Mouse (Mus musculus): ENCODE measurements around the gene Adgrb2. TPM values are rescaled to one million over a fixed set of nuclear protein-coding genes. Genes with fewer than 3 reads are reported as not detected.
A peak's percentile ranks its signal among the peaks of the same experiment; 100 is the strongest.

The Adgrb2 gene
- total RNA-seq (2021) = 100 to 1,000 TPM; 390 to 419 TPM
- long read RNA-seq, full-length matches to known transcripts = 6 of 168 reads
- long read RNA-seq, partial matches to known transcripts = 122 of 168 reads
- long read RNA-seq, other reads (novel, unspliced or antisense) = 40 of 168 reads

DNA sequence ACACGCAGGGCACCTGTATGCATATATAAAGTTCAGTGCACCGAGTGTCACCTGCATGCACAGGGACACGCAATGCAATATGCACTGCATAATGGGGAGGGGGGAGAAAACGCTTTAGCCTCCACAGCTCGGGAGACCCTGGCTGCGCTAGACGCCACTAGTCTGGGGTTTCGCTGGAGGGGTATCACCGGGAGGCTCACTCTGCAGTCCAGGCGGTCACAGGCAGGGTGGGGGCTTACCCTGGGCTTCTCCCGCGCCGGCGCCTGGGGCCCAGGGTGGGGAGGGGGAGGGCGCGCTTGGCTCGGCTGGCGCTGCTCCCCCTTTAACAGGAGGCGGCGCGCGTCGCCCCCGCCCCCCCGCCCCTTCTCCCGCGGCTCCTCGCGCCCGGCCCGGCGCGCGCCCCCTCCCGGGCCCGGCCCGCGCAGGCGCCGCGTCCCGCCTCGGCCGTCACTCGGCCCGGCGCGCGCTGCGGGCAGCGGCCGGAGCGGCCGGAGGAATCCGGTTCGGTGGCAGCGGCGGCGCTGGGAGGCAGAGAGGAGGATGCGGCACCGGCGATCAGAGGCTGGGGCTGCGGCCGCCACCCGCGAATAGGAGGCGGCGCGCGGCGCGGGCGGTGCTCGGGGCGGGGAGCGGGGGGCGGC lies at the start of gene Adgrb2:
Adgrb2 (plus strand) TSS at position 450 of the 641 bp plus-strand sequence.
- peak; percentile 58 to 70 for DNase-seq (ENCODE audit: low spot score in 2 of 2)

DNA sequence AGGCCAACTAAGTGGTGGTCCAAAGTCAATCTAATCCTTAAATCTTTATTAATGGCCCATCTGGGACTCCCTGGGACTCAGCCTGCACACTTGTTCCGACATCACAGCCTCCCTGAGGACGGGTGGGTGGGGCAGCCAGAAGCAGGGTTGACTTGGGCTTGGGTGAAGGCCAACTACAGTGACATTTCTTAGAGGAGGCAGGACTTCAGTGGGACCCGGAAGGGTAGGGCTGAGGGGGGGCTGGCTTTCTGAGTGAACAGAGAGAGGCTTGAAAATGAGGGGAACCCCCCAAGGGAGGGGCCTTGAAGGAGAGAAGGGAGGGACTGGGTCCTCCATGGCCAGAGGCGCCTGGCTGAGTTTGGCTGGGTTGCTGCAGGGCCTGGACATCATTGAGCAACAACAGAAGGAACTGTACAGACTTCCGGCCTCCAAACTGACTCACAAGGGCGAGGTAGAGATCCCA lies 33.3 kb upstream of the Adgrb2 start:
- no peak for DNase-seq (ENCODE audit: low spot score in 2 of 2)

DNA sequence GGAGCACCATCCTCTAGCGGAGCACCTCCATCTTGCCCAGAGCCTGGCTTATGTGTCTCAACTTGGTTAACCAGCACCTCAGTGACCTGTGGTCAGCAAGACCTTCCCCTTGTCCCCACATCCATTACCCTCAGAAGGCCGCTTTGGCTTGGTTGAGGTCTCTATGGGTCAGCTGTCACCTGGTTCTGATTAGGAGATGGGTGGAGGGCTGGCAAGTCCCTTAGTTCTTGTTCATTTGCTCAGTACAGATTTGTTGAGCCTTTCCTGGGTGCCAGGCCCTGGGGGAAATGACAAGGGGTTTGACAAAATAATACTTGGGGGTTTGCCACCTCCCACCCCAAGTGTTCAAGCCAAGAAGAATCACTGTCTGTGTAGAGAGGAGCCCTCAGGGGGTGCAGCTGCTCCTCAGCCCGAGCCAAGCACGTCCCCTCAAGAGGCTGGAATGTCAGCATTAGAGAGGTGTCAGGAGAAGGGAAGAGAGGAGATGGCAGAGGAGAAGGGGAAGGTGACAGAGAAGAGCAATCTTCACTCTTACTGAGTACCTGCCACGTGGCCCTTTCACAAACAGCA lies 32.3 kb upstream of the Adgrb2 start:
- no peak for DNase-seq (ENCODE audit: low spot score in 2 of 2)

DNA sequence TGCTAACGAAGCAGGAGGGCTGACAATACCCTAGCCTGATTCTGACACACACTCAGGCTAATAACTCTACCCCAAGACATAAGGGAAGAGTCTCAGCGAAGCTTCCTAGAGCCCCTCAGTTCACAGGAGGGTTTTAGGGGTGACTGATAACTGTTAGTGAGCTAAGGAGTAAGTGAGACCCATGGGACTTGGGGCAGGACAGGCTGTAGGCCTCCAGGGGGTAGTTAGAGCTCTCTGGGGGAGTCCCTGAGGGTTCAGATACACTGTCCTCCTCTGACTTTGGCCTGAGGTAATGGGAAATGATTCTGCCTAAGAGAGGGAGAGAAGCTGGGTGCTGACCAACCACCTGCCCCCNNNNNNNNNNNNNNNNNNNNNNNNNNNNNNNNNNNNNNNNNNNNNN lies 30.1 kb upstream of the Adgrb2 start:
- no peak for DNase-seq (ENCODE audit: low spot score in 2 of 2)

DNA sequence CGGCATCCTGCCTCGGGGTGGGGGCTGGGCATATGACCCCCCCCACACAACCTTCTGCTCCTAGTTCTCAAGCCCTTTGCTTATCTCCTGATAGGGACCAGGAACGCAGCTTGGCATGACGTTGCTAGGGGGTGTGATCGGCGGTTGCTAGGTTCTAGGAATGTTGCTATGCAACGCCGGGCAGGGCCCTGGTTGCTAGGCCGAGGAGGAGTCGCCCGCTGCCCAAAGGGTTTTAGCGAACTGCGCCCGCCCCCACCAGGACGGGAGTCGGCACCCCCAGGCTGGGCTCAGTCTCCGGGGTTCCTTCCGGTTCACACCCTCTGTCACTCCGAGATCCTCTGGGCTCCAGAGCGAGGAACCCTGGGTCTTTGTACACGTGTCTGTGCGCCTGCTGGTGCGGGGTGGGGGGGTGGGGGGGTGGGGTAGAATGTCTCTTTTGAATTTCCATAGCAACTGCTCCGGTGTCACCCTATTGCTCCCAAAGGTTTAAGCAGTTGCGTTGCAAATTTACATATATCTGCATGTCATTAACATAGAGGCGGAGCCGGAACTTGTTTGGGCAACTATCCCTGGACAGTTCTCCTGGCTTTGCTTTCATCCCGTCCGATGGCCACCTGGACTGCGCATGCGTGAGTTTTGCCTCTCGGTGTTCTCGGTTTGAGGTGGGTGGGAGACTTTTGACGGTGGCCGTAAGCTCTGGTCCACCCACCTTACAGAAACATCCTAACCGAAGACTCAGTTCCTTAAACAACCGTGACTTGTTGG lies 24.3 kb upstream of the Adgrb2 start:
- peak; percentile 80 to 84 for DNase-seq (ENCODE audit: low spot score in 2 of 2)

DNA sequence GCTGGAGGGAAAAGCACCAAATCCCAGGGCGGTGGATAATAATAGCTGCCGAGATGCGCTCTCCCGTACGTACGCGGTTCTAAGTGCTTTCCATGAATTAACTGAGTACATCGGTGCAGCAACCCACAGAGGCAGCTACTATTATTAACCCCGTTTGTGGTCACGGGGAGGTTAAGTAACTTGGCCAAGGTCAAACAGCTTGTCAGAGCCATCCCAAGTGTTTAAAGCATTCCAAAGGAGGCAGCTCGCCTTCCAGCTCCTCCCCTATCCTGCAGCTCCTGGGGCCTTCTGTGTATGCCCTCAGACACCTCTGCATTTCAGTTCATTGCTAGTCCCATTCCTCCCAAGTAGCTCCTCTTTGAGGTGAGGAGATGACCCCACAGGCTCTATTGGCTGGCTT lies 19.4 kb upstream of the Adgrb2 start:
- no peak for DNase-seq (ENCODE audit: low spot score in 2 of 2)

DNA sequence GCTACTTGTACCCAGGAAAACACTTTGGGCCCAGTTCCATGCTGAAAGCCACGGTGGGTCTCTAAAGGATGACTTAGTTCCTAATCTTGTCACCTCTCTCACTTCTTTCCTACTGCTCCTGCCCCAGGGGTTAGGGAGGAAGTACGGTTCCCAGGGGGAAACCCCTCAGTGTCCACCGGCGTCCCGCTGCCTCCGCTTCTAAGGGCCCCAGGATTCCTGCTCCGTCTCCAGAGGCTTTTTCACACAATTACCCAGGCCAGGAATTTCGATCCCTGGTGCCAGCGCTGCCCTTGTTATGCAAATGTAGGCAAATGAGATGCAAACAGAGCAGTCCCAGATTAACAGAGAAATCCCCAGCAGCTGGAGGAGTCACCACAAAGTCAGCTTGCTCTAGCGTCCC lies 18.5 kb upstream of the Adgrb2 start:
- DNase-seq (ENCODE audit: low spot score in 2 of 2) = peak in 1 of 2 experiments; percentile 62

DNA sequence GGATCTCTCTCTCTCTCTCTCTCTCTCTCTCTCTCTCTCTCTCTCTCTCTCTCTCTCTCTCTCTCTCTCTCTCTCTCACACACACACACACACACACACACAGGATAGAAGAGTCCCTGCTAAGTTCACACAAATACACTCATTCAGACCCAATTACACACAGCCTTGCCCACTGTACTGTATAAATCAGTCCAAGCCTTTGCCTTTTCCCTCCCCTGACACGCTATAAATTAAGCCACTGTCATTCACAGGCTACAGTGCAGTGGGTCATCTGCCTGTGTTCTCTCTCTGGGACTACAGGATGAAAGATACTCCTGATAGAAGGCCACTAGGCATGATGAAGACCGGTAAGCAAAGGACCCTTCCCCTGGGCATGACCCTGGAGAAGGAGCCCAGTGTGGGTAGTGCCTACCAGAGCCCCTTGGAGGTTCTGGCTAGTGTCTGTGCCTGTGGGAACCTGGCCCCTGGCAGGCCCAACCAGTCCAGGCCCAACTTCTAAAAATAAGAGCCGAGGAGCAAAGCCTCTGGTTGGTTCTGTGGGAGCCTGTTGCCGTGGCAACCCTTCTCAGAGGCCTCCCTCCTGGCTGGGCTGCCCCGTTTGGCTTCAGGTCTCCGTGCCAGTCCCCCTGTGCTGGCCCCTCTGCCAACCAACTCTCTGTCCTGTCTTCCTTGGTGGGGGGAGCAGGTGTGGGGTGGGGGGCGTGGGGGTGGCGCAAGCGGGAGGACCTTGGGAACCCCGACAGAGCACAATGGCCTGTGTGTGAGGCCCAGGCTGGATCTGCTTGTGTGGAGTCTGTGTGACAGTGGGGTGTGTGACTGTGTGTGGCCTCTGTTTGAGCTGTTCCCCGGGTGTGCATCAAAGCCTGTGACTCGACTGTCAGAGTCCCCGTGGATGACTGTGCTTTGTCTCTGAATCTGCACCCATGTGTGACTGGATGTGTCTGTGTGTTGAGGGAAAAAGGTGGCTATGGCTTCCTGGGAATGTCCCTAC lies 17.4 kb upstream of the Adgrb2 start:
- peak; percentile 73 to 80 for DNase-seq (ENCODE audit: low spot score in 2 of 2)

DNA sequence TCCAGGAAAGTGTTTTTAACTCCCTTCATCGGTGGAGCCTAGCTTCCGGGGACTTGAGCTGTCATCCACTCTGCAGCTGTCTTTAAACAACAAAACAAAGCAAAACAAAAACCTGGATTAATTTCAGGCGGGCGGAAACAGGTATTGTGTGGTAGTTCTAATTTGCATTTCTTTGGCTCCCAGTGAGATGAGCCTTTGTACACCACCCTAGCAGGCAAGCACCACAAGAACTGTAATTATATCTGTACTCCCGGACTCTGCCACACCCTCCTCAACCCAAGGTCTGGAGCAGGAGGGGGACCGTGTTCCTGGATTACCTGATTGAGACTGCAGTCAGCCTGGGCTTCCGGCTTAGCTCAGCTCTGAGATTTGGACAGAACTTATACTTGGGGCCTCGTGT lies 14.5 kb upstream of the Adgrb2 start:
- DNase-seq (ENCODE audit: low spot score in 2 of 2) = no peak

DNA sequence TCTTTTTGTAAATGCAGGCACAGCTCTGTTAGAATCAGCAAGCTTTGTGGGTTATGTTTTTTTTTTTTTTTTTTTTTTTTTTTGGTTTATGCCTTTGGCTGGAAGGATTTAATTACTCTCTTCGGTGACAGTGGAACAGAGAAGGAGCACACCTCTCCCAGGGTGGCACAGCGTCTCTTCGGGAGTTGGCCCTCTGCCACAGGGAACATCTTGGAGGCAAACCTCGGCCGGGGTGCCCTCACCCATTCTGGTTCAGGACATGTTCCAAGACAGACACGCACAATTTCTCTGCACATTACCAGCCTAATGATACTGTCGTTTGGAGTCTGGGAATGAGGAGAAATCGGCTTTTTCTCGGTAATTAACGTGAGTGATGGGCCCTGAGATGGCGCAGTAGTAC lies 13.8 kb upstream of the Adgrb2 start:
- no peak for DNase-seq (ENCODE audit: low spot score in 2 of 2)

DNA sequence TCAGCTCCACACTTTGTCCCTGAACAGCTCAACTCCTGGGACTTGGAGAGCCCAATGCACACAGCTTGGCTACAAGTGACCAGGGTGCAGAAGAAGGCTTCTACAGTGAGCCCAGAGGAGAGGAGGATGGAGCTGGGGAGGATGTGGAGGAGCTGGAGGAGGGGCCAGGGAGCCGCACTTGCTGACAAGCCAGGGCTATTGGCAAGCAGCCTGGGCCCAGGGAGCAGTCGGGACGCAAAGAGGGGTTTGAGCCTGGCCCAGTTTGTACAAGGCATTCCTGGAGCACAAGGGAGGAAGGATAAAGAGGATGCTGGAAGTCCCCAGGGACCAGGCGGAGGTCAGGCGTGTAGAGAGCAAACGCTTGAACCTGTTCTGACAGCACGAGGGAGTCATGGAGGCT lies 12.7 kb upstream of the Adgrb2 start:
- peak in 1 of 2 experiments; percentile 66 for DNase-seq (ENCODE audit: low spot score in 2 of 2)

DNA sequence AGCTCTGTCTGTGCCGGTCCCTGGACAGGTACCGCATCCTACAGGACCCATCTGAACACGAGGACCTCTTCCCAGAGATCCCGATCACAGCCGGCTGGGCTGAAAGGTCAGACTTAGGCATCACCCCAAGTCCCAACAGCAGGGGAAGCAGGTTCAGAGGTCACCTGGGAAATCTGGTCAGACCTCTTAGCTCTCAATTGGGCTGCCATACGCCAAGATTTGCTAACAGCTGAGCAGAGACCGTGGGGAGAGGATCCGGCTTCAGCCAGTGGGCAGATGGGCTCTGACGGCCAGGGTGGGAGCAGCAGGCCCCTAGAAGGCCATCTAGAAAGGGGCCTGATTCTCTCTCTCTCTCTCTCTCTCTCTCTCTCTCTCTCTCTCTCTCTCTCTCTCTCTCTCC lies 10.4 kb upstream of the Adgrb2 start:
- DNase-seq (ENCODE audit: low spot score in 2 of 2) = no peak

DNA sequence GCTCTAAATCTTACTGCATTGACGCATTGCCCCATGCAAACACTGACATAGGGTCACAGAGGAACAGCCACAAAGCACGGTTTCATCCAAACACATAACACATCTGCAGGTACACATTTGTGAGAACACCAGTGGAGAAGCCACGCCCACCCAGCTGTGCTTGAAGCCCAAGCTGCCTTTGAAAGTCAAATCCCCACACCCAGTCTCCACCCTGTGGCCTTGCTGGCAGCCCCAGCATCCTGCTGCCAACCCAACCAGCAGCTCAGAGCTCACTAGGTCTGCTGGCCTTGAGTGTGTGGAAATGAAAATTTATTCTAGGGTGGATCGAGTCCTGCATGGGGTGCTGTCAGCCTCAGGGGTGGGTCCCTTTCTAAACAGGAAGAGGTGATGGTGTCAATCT lies 7.4 kb upstream of the Adgrb2 start:
- DNase-seq (ENCODE audit: low spot score in 2 of 2) = no peak

DNA sequence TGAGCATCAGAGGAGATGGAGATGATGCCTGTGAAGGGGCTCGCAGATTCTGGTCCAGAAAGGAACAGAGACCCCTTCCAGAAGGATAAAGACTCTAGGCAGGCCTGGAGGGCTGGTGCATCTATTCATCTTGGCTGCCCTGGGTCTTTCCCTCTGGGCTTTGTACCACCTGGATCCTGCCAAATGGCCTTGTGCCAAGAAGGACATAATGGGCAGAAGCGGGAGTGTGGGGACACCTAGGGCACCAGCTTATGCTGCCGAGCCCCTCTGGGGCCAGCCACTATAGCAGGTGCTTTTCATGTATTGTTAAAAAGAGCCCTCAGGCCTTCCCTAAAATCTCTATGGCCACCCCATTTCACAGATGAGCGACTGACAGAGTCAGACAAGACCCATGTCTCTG lies 6.4 kb upstream of the Adgrb2 start:
- DNase-seq (ENCODE audit: low spot score in 2 of 2) = peak in 1 of 2 experiments; percentile 51

DNA sequence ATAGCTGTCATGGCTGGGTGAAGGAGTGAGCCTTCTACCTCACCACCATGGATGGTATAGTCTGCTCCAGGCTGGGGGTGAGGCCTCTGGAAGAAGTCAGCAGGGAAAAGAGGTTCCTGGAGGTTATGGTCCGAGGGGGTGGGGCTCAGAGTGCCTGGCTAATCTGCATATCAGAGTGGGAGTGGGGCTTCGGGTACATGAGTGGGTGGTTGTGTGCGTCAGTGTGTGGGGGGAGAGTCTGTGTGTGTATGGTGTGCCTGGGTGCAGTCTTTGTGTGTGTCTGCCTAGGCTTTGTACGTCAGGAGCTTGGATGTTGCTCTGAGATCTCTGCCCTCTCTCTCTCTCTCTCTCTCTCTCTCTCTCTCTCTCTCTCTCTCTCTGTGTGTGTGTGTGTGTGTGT lies 5.7 kb upstream of the Adgrb2 start:
- no peak for DNase-seq (ENCODE audit: low spot score in 2 of 2)

DNA sequence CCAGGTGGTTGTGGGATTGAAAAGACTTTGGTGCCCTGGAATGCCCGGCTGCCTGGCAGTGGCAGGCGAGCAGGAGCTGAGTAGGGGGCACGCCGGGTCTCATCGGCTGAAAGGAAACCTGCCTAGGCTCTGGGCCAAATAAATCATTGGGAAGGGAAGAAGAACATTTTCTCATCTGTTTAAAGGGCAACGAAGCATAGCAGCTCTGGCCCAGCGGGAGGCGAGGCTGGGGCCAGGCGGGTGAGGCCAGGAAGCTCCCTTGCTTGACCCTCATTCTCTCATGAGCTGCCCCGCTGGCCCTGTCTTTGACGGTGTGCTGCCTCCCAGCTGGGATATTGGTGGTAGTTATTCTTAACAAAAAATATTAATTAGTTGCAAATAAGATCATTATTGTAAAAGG lies 3.0 kb upstream of the Adgrb2 start:
- DNase-seq (ENCODE audit: low spot score in 2 of 2) = no peak

DNA sequence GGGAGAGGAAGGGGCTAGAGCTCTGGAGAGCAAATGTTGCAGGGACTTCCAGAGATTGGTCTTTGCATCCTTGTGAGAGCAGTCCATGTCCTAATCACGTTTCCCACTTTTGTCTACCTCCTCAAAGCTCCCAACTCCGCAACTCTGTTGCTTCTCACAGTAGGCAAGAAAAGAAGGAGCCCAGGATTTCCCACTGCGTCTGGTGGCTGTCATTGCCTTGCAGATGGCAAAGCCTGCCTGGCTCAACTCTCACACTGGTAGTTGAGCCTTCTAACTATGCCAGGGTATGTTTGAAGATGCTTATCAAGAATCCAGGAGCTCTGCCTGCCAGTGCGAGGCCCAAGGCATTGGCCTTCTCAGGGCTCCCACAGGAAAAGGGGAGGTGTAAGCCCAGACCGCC lies 1.6 kb upstream of the Adgrb2 start:
- no peak for DNase-seq (ENCODE audit: low spot score in 2 of 2)

DNA sequence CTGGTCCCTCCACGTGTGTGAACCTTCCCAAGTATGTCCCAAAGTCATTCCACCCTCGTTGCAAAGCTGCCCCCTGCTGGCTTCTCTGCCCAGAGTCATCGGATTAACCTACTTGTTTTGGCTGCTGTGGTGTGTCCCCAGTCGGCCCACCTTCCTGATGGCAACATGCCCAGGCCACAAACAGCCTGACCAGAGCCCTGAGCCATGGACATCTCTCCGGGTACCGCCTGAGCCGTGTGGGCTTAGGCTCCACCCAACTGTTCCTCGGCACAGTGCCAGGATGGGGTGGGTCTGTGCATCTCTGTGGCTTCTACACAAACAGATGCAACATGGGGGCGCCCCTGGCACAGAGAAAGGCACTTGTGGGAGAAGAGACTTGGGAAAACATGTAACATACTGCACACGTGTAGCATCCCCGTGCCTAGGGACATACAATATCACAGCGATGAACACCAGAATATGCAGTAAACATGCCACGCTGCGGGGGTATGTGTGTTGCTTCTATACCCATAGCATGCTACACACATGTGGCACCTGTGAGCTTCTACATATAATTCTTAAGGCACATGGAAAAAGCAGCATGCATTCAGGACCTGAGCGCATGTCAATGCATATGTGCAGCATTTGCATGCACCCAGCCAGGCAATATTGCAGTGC lies 778 bp upstream of the Adgrb2 start:
- DNase-seq (ENCODE audit: low spot score in 2 of 2) = peak; percentile 89 to 91

DNA sequence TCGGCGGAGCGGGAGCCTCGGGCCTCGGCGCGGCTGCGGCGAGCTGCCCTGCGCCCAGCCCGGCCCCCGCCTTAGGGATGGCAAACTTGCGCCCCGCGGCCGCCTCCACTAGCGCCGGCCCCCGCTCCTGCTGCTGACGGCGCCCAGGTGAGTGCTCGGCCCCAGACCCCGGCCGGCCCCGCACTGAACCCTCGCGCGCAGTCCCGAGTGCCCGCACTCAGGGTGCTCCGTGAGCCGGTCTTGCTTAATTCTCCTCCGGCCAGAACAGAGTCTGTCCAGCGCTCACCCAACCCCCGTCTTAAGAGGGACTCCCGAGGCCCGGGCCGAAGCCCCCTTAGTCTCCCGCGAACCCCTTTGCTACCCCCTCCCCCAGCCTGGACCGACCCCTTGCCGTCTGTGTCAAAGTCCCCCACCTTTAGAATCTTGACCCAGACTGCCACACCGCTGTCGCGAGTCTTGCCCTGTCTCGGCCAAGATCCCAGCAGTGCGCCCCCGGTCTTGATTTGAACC lies 546 bp downstream of the Adgrb2 start:
- peak in 1 of 2 experiments; percentile 42 for DNase-seq (ENCODE audit: low spot score in 2 of 2)

Measured in layer of hippocampus, postnatal 10 days (tissue).